Mouse (Mus musculus) adrenal gland, postnatal 4 days (tissue): Measurements from ENCODE around the gene Traf2. TPM values are rescaled to one million over a fixed set of nuclear protein-coding genes. Genes with fewer than 3 reads are reported as not detected.

Experiments used
- DNase-seq, 2 experiments: peaks; one replicate each; pipeline ENCODE4 v3.0.0; 2021 to 2022; ENCODE audit warnings: low spot score in 2 of 2, mixed read lengths in 2 of 2
- total RNA-seq, 2 experiments: library from RNA; stranded (reverse); gene quantifications; 2 replicates each; pipeline ENCODE4 v1.2.3; 2021

The Traf2 gene
- total RNA-seq, 2 experiments from 2014 or later = 19.2 to 20.5 TPM

DNA sequence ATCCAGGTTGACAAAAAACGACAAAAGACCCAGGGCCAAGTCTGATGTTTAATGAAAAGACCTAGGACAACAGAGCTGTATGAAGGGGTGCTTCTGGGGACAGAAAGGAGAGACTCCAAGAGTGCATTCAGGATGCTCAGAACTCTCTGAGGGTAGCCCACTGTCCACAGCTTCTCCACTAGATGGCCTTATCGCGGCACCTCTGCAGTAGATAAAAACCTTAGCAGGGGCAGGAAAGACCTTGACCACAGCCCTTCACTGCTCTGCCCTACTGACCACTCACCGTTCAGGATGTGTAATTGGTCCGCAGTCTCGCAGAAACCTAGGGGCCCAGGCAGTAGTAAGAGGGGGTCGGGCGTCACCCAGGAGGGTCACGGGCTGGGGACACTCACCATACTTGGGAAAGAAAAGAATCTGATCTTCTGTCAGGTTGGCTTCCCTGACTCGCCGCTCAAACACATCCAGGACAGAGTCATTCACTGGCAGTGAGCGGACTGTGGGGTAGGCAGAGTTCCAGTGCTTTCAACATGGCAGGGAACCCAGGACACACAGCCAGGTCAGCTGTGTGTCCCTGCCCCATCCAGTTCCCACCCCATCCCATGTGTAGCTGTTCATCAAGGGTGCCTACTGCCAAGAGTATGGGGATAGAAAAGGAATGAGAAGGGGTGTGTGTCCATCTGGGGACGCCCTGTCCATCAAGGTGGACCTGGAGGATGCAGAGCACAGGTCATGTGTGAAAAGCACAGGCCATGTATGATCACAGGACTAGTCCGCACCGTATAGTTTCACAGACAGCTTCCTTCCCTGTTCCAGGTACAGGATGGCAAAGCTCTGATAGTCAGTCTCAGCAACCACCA is 47.9 kb downstream of the Traf2 start:
- no peak for DNase-seq

DNA sequence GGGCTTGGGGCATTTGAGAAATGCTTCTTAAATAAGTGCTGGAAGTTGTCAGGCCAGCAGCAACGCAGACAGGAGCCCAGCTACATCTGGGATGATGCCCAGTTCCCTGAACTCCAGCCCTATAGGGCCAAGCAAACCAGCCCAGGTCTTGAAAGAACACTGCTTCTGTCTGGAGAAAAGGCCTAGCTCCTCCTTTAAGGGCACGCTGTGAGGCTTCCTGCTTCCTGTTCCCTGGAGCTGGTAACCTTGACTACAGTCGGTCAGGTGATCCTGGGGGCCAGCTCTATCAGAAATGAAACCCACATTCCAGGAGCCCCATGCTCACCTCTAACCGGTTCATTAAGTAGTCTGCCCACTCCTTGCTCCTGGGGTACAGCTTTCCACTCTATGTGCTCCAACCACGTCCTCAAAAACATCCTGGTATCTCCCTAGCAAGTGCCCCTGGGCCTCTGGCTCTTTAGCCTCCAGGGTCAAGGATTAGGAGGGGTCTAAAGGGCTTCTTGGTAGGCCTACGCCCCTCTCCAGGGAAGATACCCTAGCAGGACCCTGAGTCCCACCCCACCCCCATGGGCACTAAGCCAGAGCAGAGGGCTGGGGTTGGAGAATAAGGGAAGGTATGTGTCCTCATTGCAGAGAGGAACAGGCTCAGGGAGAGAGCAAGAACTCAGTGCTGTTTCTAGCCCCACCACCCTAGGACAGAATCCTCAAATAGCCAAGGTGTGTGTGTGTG is 48.7 kb downstream of the Traf2 start:
- no peak for DNase-seq

DNA sequence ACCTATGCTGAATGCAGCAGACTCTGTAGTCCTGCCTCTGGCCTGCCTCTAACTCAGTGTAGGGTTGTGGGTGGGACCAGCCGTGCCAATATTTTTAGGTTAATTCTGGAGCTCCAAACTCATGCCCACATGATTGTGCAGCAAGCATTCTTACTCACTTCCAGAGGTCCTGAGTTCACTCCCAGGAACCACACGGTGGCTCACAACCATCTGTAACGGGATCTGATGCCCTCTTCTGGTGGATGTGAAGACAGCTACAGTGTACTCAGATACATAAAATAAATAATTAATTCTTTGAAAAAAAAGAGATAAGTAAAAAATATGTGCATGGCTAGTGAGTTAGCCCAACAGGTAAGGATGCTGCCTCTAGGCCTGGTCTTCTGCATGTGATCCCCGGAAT is 50.3 kb downstream of the Traf2 start:
- DNase-seq = no peak

DNA sequence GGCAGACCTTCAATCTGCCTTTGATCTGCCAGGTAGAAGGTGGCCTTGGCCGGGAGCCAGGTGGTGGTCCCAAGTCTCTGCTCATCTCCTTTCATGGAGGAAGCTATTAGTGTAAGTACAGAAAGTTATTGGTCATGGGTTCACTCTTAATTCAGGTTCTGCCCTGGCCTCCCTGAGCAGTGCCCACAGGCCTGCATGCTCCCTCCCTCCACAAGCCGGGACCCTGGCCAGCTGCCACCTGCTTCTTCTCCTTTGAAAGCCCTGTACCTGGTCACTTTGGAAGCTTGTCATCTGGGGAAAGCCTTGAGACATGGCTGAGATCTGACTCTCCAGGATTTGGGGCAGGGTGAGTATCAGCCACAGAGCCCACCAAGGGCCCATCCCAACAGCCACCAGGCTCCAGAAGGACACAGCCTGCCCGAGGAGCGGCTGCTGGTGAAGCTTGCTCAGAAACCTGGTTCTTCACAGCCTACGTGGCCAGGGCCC is 53.2 kb downstream of the Traf2 start, which contains the start of gene Lcn12:
Lcn12 (minus strand) TSS at position 436 of the 486 bp plus-strand sequence.
- DNase-seq = no peak

DNA sequence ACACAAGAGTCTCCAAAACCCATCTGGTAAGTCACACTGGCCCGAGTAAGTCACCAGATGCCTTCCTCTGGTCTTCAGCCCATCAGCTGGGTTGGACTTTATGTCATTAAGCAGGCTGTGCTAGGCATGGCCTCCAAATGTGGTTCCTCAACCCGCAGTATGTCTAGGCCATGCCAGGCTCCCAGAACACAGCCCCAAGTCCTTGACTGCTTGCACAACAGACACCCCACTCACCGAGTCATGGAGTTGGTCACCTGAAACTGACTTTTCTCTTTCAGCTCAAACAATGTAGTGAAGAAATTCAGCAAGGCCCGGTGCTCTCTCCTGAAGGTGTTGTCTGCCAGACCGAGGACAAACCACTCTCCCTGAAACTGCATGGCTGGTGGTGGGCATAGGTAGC is 53.8 kb downstream of the Traf2 start:
- no peak for DNase-seq

DNA sequence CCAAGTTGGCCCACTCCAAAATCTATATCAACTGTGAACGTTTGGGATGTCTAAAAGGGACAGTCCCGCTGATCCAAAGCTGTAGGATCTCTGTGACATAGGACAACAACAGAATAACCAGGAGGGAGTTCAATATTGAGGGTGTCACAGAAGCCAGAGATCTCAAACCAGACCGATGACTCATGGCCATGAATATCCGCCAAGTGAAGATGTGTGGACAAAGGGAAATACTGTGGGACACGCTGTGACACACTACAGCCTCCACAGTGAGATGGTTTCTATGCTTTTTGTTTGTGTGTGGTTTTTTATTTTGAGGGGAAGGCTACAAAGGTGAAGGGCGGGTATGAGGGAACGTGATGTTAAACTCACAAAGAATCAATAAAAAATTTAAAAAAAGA is 58.1 kb downstream of the Traf2 start:
- no peak for DNase-seq

DNA sequence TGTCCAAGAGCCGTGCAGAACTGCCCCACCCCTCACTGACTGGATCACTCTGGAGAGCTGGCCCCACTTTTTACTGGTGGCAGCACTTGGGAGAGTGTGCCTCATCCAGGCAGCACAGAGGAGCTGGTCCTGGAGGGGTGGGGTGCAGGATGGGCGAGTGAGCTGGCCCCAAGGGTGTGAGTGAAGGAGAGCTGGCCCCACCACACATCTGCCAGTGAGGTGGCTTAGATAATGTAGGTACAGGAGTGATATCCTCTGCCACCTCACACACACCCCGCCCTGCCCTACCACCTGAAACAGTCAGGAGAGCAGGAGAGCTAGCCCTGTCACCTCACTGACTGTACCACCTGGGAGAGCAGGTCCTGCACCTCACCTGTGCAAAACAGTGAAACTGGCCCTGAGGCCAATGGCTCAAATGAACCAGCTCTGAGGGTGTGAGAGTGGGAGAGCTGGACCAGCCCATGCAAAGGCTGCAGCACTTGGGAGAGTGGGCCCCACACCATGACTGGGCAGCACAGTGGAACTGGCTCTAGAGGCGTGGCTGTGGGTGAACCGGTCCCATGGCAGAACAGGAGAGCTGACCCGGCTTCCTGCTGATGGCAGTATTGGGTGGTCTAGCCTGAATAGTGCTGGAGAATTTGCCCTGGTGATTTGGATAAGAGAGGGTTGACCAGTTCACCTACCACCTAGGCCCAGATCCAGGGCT is 58.6 kb downstream of the Traf2 start:
- DNase-seq = no peak

DNA sequence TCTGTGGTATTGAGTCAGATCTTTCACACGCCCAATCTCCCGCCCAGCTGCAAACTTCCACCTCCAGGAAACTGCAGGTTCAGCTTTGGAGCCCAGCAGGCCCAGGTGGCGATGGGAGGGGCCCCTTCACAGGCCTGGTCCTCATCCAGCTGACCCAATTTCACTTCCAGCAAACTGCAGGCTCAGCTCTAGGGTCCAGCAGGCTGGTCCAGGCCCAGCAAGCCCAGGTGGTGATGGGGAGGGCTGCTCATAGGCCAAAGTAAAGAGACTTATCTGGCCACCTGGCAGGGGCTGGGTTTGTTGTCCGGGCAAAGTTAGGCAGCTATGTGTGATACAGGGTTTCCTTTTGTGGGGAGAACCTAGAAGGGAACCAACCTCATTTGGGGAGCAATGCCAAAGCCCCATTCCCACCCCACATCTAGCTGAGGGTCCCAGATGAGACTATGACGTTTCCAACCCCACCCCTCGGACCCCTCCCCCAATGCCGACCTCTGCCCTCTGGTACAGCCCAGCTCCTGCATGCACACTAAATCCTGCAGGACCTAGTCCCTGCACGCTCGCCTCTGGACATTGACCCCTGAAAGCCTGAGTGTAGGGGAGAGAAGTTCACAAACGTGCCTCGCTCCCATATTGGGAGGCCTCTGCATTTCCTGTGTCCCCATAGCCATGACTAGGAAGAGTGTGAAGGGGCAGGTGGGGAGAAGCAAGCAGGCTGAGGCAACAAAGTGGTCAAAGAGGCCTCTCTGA is 61.7 kb downstream of the Traf2 start:
- no peak for DNase-seq

DNA sequence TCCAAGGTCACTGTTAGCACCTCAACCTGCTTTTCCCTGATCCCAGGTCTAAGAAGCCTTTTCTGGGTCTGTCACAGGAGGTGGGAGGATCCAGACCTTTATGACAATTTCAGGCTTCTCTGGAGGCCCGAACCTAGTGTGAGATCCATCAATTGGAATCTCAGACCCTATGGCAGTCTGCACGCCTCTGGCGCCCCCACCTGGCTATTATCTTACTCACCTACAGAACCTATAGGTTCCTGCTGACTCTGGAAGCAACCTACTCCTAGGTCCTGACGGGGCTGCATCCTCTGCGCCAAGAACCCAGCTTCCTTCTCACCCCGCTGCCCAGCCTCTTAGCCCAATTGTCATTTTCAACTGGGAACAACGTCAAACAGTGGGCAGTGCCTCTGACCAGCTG is 63.8 kb downstream of the Traf2 start:
- DNase-seq = no peak

DNA sequence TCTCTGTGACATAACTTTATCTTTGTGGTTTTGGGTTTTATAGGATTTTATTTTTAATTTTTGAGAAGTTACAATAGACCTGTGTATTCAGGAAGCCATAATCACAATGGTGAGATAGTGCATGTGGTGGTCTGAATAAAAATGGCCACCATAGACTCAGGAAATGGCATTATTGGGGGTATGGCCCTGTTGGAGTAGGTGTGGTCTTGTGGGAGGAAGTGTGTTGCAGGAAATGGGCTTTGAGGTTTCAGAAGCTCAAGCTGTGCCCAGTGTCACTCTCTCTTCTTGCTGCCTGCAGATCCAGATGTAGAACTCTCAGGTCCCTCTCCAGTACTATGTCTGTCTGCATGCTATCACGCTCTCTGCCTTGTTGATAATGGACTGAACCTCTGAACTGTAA is 66.2 kb downstream of the Traf2 start:
- DNase-seq = no peak

DNA sequence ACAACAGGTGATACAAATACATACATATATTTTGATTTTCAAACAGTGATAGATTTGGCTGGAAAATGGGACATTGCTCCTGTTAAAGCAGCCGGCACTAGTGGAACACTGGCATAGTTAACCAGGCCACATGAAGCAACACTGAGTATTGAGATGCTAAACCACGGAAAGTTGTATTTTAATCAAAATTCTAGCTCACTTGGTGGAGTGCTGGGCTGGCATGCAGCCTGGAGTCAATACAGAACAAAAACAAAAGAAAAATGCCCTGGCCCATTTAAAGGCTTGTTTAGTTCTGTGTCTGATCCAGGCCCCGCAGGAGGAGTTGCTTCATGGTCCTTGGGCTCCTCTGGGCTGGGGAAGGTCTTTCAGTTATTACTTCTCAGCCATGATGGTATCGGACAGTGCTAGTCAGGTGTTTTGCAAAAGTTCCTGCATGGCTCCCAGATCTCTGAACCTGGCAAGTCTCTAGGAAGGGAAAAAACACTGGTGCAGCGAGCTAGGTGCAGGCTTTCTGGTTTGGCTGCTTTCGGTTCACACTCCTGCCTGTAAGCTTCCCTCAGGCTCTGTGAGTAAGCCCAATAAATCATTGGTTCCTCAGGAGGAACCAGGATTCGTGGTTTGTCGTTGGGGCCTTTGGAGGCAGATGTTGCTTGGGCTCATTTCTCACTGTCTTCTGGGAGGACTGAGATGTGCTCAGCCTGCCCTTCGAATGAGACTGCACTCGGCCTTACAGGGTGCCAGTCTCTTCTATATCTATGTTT is 67.0 kb downstream of the Traf2 start:
- DNase-seq = no peak

DNA sequence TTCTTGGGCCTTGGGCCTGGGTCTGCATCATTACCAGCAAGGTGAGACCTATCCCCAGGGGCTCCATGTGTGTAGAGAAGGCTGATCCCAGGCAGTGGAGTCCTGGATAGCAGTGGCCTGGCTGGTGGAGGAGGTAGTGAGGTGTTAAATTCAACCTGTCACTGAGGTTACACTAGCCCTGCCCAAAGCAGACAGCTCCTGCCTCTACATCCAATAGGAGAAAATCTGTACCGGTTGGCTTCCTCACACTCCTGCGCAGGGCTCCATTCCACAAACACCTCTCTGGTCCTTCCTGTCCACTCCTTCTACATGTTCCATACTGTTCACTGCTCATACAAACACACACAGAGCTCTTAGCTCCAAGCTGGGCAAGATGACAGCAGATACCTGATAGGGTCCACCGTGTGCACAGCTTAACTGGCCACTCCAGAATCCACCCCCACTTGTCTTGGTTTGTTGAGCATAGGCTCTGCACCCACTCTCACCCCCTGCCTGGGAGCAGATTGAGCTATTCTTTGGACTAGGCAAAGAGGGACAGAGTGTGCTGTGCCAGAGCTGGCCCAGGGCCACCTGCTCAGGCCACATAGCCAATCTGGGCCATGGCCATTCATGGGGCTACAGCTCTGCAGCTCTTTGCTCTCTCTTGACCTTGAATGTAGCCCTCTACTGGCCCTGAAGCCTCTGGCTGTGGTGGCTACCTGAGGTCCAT is 68.6 kb downstream of the Traf2 start:
- no peak for DNase-seq

DNA sequence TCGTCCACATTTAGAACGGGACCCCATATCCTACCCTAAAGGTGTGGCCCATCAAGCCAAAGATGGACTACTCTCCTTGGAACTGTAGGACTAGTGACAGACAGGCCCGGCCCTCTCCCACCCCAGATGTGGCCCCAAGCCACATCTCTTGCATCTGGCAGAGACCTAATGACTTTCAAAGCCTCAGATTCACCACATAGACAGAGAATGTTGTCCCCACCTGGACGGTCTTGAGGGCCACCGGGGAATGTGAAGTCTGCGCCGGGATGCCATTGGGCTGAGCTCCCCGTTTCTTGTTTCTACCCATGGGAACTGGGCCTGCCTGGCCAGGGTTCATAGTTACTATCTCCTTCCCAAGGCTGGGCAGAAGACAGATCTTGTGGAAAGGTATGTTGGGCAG is 69.2 kb downstream of the Traf2 start:
- DNase-seq = no peak

DNA sequence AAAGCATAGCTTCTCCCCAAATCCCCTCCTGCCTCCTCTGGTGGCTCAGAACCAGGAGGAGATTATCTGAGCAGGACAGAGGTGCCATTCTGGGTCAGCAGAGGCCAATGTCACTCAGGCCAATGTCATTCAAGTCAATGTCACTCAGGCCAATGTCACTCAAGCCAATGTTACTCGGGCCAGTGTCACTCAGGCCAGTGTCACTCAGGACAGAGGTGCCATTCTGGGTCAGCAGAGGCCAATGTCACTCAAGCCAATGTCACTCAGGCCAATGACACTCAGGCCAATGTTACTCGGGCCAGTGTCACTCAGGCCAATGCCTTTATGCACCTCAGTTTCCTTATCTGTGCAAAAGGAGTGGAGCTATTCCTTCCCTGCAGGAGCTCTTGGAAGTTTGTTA is 74.2 kb downstream of the Traf2 start:
- no peak for DNase-seq

DNA sequence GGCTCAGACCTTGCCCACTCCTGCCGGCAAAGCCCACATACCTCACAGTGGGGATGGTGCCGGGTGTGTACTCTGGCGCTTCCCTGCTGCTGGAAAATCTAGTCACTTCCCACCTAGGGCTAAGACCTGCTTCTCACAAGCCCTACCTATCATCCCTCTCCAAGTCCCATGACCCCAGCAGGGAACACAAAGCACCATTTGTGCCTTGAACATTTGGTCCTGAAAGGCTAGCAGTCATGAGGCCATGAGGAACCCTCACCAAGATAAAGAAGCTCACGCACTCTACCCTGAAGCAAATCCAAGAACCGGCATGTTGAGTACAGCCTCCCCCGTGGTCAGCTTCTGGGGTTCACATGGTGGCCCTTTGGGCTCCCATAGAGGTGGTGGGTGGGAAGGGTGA is 76.8 kb downstream of the Traf2 start, which contains the start of gene Ptgds:
Ptgds (minus strand) TSS at position 78 of the 400 bp plus-strand sequence.
- DNase-seq = no peak

DNA sequence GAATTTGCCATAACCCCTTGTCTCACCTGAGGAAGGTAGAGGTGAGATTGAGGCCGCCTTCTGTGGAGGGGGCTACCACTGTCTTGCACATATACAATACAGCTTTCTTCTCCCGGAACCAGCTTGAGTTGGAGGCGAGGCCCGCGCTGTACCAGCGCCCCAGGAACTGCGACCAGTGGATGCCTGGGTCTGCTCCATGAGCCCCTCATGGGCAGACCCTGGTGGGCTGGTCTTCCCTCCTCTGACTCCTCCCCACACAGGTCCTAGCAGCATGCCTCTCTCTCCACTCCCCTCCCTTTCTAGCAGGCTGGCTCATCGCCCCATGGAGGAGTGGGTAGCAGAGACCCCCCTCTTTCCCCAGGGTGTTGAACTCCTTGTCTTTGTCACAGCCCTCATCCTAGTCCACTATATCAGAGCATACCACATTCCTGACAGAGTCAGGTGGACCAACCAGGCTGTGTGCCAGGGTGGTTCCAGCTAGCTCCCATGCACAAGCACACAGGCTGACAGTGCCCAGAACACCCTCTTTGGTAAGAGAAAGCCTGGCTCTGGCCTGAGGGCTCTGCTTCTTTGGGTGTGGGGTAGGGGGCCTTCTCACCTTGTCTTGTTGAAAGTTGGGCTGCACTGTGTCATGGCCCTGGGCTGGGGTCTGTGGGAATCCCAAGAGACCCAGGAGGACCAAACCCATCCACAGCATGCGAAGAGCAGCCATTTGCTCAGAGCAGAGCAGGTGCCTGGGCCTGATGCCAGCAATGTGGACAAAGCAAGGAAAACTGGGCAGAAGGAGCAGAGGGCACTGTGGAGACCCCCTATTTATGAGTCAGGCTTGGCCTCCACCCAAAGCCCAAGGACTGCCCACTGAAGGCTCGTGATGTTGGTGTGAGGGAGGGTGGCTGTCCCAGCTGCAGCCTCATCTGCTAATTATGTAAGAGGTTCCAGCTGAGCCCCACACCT is 77.5 kb downstream of the Traf2 start:
- no peak for DNase-seq
